Mouse (Mus musculus) lung, adult 2 months (tissue): ENCODE results near the gene Olfr958.

Experiments used
- CTCF ChIP-seq: fragments of 200-500 bp; IDR thresholded peaks from 2 replicates; pipeline ENCODE4 v1.5.1; 2011; ENCODE audit warnings: mild to moderate bottlenecking, low read length, control low read depth; ENCODE audit not compliant: insufficient read depth
- POLR2A ChIP-seq: fragments of 200-500 bp; IDR thresholded peaks from 2 replicates; pipeline ENCODE4 v1.6.1; 2011; ENCODE audit warnings: low read depth, mild to moderate bottlenecking, control low read depth, low read length, borderline replicate concordance; ENCODE audit errors: extremely low read depth

- no peak for TF ChIP-seq POLR2A
- no peak for TF ChIP-seq CTCF
These were observed 49.5 kb upstream of the Olfr958 start for GRCm38 (mm10) chr9:39603333-39603845.
